Mouse (Mus musculus): ENCODE measurements around the gene Mrpl43. TPM values are rescaled to one million over a fixed set of nuclear protein-coding genes. Genes with fewer than 3 reads are reported as not detected.

Mrpl43 gene
- total RNA-seq, 1 experiment, result 62.7 TPM

DNA sequence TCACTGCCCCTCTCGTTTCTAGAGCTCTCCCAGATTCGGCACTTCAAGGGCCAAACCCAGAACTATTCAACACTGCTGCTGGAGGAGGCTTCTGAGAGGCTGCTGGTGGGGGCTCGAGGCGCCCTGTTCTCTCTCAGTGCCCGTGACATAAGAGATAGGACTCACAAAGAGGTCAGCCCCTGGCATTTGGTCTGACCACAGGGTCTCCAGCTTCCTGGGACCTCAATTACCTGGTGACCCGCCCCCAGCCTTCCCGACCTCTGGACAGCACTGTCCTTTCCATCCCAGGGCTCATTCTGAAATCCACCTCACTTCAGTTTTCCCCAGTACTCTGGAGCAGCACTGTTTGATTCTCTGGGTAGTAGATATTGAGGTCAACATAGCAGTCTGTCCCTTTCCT lies 13.5 kb downstream of the Mrpl43 start:
- H3K9me3 ChIP-seq (ENCODE audit: control insufficient read depth, insufficient read depth, low read depth, low read length), result no peaks in the 10 kb centered on the region
- peaks cover 3% of the 10 kb centered on the region; the same call in 1 of the 2 replicates for H3K36me3 ChIP-seq (ENCODE audit: control insufficient read depth, insufficient read depth, low read length, poor library complexity, severe bottlenecking)
- DNase-seq (ENCODE audit: low read depth, low spot score), result no peak
- TF ChIP-seq CHD2 (IDR thresholded peaks at IDR 0.05; ENCODE audit: low read depth, low read length), result no peak
- no peak for TF ChIP-seq HCFC1 (IDR thresholded peaks at IDR 0.05; ENCODE audit: borderline replicate concordance, insufficient read depth, low read length)
- TF ChIP-seq ZC3H11A (IDR thresholded peaks at IDR 0.05; ENCODE audit: borderline replicate concordance, low read depth, low read length), result no peak
- TF ChIP-seq MAFK (IDR thresholded peaks at IDR 0.05; ENCODE audit: insufficient read depth, low read depth, low read length), result no peak
- TF ChIP-seq ZNF384 (IDR thresholded peaks at IDR 0.05; ENCODE audit: low read depth, low read length), result no peak
- no peak overlapping the region for H3K4me3 ChIP-seq (ENCODE audit: insufficient read depth in 1 of 2, low read depth in 1 of 2, low read length in 2 of 2, poor library complexity in 1 of 2, severe bottlenecking in 1 of 2)
- in situ Hi-C loops (cut with MboI; ENCODE audit: low sequenced_read_pairs in 2 of 2, unreplicated experiment in 2 of 2), result no loop called here
- peaks cover 6 to 36% of the 10 kb centered on the region in 2 experiments for H3K4me1 ChIP-seq (ENCODE audit: control insufficient read depth in 2 of 2, insufficient read depth in 2 of 2, low read length in 2 of 2, poor library complexity in 1 of 2)
- H3K9ac ChIP-seq (ENCODE audit: insufficient read depth, low read depth, low read length, poor library complexity, severe bottlenecking), result no peak overlapping the region
- H3K27ac ChIP-seq (ENCODE audit: insufficient read depth, low read depth, low read length, poor library complexity, severe bottlenecking), result no peak overlapping the region

DNA sequence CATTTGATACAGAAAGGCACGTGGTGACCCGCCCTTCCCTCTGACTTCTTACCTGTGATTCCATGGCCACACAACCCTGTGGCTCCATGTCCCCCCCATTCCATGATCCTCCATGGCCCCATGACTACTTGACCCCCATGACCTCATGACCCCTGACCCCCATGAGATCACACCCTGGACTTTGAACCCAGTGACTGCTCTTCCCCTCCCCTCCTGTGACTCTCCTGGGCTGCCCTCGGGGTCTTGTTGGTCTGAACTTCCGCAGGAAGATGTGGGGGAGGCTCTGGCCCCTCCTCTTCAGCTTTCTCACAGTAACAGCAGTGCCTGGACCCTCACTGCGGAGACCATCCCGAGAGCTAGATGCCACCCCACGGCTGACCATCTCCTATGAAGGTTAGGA lies 14.0 kb downstream of the Mrpl43 start:
- H3K4me3 ChIP-seq (ENCODE audit: insufficient read depth in 1 of 2, low read depth in 1 of 2, low read length in 2 of 2, poor library complexity in 1 of 2, severe bottlenecking in 1 of 2), result no peak overlapping the region
- H3K27ac ChIP-seq (ENCODE audit: insufficient read depth, low read depth, low read length, poor library complexity, severe bottlenecking), result no peak overlapping the region
- H3K4me1 ChIP-seq (ENCODE audit: control insufficient read depth in 2 of 2, insufficient read depth in 2 of 2, low read length in 2 of 2, poor library complexity in 1 of 2), result peaks cover 6 to 36% of the 10 kb centered on the region in 2 experiments
- no peak overlapping the region for H3K9ac ChIP-seq (ENCODE audit: insufficient read depth, low read depth, low read length, poor library complexity, severe bottlenecking)
- no peaks in the 10 kb centered on the region for H3K9me3 ChIP-seq (ENCODE audit: control insufficient read depth, insufficient read depth, low read depth, low read length)
- DNase-seq (ENCODE audit: low read depth, low spot score), result no peak
- in situ Hi-C loops (cut with MboI; ENCODE audit: low sequenced_read_pairs in 2 of 2, unreplicated experiment in 2 of 2), result no loop called here
- H3K36me3 ChIP-seq (ENCODE audit: control insufficient read depth, insufficient read depth, low read length, poor library complexity, severe bottlenecking), result no peaks in the 10 kb centered on the region
- no peak for TF ChIP-seq CHD2 (IDR thresholded peaks at IDR 0.05; ENCODE audit: low read depth, low read length)

DNA sequence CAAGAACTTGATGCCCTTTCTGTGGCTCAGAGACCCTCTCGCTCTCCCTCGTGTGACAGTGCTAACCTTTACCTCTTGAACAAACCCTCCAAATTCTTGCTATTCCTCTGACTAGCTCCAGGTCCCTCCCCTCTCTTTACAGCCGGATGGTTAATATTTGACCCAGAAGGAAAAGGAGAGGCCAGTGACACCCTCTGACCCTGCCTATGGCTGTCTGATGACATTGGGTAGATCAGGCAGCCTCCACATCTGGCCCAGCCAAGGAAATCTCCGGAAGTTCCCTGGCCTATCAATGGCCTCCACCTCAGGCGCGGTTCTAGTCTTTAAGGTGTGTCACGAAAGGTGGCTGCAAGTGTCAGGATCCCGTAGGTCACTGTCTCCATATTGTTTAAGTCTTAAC lies 15.2 kb downstream of the Mrpl43 start:
- in situ Hi-C loops (cut with MboI; ENCODE audit: low sequenced_read_pairs in 2 of 2, unreplicated experiment in 2 of 2), result no loop called here
- DNase-seq (ENCODE audit: low read depth, low spot score), result no peak
- TF ChIP-seq HCFC1 (IDR thresholded peaks at IDR 0.05; ENCODE audit: borderline replicate concordance, insufficient read depth, low read length) (no peak), ZNF384 (IDR thresholded peaks at IDR 0.05; ENCODE audit: low read depth, low read length) (no peak), CHD2 (IDR thresholded peaks at IDR 0.05; ENCODE audit: low read depth, low read length) (no peak), MAFK (IDR thresholded peaks at IDR 0.05; ENCODE audit: insufficient read depth, low read depth, low read length) (no peak), ZC3H11A (IDR thresholded peaks at IDR 0.05; ENCODE audit: borderline replicate concordance, low read depth, low read length) (no peak)
- no peak overlapping the region for H3K4me3 ChIP-seq (ENCODE audit: insufficient read depth in 1 of 2, low read depth in 1 of 2, low read length in 2 of 2, poor library complexity in 1 of 2, severe bottlenecking in 1 of 2)
- H3K36me3 ChIP-seq (ENCODE audit: control insufficient read depth, insufficient read depth, low read length, poor library complexity, severe bottlenecking), result no peaks in the 10 kb centered on the region
- H3K27ac ChIP-seq (ENCODE audit: insufficient read depth, low read depth, low read length, poor library complexity, severe bottlenecking), result no peak overlapping the region
- no peak overlapping the region for H3K9ac ChIP-seq (ENCODE audit: insufficient read depth, low read depth, low read length, poor library complexity, severe bottlenecking)
- peaks cover 6 to 32% of the 10 kb centered on the region in 2 experiments for H3K4me1 ChIP-seq (ENCODE audit: control insufficient read depth in 2 of 2, insufficient read depth in 2 of 2, low read length in 2 of 2, poor library complexity in 1 of 2)
- H3K9me3 ChIP-seq (ENCODE audit: control insufficient read depth, insufficient read depth, low read depth, low read length), result no peaks in the 10 kb centered on the region

DNA sequence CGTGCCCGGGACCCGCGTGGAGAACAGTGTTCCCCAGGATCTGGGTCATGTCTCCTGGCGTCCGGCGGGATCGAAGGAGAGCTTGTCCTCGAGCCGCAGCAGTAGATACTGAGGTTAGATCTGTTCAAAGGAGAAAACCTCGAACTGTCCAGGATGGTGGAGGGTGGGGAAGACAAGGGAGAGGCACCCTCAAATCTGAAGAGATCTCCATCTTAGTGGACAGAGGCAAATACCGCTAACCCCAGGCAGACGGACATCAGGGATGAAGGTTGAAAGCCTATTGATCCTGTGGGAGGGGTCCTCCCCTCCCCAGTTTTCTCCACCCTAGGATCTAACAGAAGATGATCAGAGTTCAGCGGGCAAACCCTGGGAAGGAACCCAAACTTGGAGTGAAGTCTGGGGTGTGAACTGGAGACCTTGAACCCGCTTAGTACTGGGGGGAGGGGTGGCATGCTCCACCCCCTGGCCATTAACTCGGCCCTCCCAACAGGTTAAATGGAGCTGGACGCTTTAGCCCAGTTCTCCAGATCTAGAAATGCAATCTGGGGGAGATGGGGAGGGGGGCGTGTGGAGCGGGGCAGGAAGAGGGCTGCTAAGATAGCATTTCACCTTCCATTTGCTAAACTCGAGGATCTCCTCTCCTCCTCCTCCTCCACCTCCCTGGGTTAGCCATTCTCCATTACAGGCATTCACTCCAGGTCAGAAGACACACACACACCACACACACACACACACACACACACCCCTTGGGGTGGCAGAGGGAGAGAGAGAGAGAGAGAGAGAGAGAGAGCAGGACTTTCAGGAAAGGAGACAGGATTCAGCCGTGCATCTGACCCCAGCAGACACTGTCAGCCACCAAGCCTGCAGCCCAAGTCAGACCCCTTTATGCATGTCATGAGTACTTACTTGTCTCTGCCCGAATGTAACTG lies 16.4 kb downstream of the Mrpl43 start:
- in situ Hi-C loops (cut with MboI; ENCODE audit: low sequenced_read_pairs in 2 of 2, unreplicated experiment in 2 of 2), result no loop called here
- Histone ChIP-seq H3K9me3 (ENCODE audit: control insufficient read depth, insufficient read depth, low read depth, low read length) (no peaks in the 10 kb centered on the region), H3K4me1 (ENCODE audit: control insufficient read depth in 2 of 2, insufficient read depth in 2 of 2, low read length in 2 of 2, poor library complexity in 1 of 2) (peaks cover 6 to 30% of the 10 kb centered on the region in 2 experiments), H3K27ac (ENCODE audit: insufficient read depth, low read depth, low read length, poor library complexity, severe bottlenecking) (no peak overlapping the region), H3K9ac (ENCODE audit: insufficient read depth, low read depth, low read length, poor library complexity, severe bottlenecking) (peak overlapping the region; percentile 59), H3K4me3 (ENCODE audit: insufficient read depth in 1 of 2, low read depth in 1 of 2, low read length in 2 of 2, poor library complexity in 1 of 2, severe bottlenecking in 1 of 2) (peak overlapping the region; percentile 75 to 77), H3K36me3 (ENCODE audit: control insufficient read depth, insufficient read depth, low read length, poor library complexity, severe bottlenecking) (no peaks in the 10 kb centered on the region)
- TF ChIP-seq ZC3H11A (IDR thresholded peaks at IDR 0.05; ENCODE audit: borderline replicate concordance, low read depth, low read length) (no peak), HCFC1 (IDR thresholded peaks at IDR 0.05; ENCODE audit: borderline replicate concordance, insufficient read depth, low read length) (no peak), ZNF384 (IDR thresholded peaks at IDR 0.05; ENCODE audit: low read depth, low read length) (no peak), CHD2 (IDR thresholded peaks at IDR 0.05; ENCODE audit: low read depth, low read length) (no peak), MAFK (IDR thresholded peaks at IDR 0.05; ENCODE audit: insufficient read depth, low read depth, low read length) (no peak)
- no peak for DNase-seq (ENCODE audit: low read depth, low spot score)
